Mouse (Mus musculus) erythroblast, embryonic 14.5 days (primary cell): ENCODE results near the gene Tfdp1.

ENCODE experiments used
- GATA1 ChIP-seq: IDR thresholded peaks from 2 replicates; pipeline ENCODE4 v1.6.1; 2012; ENCODE audit warnings: low read length, inconsistent platforms, mixed read lengths
- TAL1 ChIP-seq: IDR thresholded peaks from 3 replicates; pipeline ENCODE4 v1.6.1; 2012; ENCODE audit warnings: low read length, inconsistent platforms, mixed read lengths

DNA sequence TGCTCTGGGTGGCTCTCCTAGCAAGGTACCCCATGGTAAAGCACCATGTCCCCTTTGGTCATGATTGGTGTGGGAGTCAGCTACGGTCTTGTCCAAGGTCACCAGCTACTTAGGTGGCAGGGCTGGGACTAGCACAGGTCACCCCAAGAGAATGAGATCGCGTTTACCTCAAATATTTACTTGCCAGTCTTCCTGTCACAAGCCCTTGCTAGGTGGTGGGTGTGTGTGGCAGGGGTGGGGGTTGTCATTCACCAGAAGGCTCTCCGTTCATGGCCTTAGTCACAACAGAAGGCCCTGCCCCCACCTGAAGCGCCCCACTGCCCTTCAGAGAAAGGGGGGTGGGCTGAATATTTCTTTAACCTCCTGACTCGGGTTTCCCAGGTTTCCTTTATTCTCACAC, 65.0 kb downstream of the Tfdp1 start:
- TF ChIP-seq TAL1 (no peak), GATA1 (no peak)
